Mouse (Mus musculus) heart, adult 11 months (tissue): ENCODE data around the gene Hbb-y.
"Not testable (repeated sequence)": the region's sequence is repeated elsewhere in the genome, so short reads cannot be mapped to it uniquely, and the experiment has no call there.

Experiments
- DNase-seq: peaks from one replicate; pipeline ENCODE4 v3.0.0; 2022

The Hbb-y gene

DNA sequence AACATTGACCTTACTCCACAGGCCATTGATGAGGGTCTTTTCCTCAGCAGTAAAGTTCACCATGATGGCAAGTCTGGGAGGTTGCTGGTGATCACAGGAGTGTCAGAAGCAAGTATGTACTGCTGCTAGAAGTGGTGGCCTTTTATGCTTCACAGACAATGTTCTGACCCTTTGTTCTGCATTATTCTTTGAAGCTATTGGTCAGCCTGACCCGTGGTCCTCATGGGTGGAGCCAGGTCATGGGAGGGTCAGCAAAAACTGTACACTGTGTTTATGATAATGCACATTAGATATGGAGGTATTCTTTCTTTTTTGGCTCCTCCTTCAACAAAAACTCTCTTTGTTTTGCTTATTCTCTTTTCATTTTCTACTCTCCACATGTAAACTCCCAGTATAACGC lies at the start of gene Hbb-y:
Hbb-y (minus strand) TSS at position 127 of the 400 bp plus-strand sequence.
- no peak for DNase-seq

DNA sequence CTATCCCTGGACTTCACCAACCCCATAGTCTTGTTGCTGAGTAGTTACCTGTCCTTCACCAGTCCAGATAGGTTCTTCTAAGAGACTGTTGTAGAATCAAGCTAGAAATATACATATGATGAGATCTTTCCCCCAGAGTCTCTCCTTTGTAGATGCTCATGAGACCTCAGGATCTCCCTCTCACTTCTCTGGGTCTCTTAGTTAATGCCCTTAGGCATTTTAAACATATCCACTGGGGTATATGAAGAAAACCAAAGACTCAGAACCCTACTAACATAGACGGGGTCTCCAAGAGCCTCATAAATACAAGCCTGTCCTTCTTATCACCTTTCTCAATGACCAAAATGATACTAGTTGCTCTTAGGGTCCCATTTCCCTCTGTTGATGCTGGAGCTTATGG lies 41.4 kb upstream of the Hbb-y start, which contains the start of gene Olfr64:
Olfr64 (minus strand) TSS at position 101 of the 400 bp plus-strand sequence.
- no peak for DNase-seq

DNA sequence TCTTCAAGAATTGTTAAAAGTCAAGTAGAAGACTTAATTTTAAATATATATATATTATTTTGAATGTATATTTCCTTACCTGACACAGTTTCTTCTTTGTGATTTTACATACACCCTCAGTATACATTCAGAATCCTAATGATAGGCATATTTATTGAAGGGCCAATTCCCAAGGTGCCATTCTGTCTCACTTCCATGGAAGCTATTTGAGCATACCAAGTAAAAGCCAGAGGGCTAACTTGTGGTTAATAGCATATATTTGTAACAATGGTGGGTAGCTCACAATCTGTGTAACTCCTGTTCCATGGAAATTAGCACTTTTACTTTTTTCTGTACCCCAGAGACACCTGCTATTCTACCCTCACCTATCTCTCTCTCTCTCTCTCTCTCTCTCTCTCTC lies 33.1 kb upstream of the Hbb-y start, which contains the start of gene Olfr66:
Olfr66 (minus strand) TSS at position 101 of the 400 bp plus-strand sequence.
- DNase-seq = no peak

DNA sequence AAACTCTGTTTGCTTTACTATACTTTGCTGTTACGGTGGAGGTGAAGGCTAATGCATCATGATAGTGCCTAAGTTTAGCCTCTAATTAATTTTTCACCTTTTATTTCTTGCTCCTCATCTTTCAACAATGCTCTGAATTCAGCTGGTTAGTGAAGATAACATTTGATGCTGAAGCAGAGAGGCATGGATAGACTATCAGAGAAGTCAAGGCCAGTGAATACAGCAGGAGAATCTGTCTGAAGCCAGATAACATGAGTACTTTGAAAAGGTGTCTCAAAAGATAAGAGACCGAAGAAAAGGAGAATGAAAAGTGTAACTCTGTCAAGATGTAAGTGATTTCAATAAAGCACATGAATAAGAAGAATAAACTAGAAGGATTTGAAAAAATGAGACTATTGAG lies 24.1 kb upstream of the Hbb-y start:
- DNase-seq = no peak

DNA sequence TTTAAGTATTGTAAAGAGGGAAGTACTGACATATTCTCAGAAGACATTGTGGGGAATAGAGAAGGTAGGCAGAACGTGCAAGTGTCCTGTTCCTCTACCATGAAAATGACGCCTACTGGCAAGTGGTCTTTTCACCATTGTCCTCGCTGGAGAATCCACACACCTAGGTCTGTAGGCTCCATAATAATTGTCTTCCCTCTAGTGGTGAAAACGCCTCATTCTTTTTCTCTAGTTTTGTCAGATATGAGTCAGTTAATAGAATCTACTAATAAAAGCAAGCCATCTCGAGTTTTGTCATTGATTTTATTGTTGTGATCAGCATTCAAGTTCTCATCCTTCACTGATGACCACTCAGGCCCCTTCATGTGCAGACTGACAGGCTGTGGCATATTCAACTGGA lies 21.4 kb upstream of the Hbb-y start:
- no peak for DNase-seq

DNA sequence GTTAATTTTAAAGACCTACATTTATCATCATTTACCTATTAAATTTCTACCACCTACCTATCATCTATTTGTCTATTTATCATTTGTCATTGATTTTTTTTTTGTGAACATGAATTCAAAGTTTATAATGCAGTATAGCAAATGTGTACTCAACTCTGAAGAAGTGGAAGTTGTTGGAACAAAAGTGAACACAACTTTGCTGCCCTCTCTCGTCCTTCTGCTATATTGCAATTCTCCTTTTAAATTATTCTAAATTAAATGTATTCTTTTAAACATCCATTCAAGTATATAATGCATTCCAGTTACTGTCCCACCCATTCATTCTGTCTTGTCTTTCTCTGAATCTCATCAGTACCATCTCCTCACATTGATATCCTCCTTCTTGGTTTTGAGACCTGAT lies 20.0 kb upstream of the Hbb-y start:
- no peak for DNase-seq

DNA sequence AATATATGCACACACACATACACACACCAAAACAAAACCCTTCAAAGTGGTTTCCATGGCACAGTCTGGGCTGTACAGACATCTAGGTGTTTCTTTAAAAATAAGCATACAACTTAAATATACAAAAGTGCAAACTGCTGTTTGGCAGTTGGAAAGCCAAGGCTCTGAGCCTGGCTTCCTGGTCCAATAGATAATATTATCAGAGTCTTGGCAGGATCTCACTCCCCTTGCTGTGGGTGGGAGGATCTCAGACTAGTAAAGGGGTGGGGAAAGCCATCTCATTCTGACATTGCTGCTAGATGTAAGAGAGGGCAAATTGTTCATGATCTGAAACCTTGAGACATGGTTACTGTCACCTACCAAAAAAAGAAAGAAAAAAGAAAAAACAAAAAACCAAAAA lies 17.7 kb upstream of the Hbb-y start:
- no peak for DNase-seq

DNA sequence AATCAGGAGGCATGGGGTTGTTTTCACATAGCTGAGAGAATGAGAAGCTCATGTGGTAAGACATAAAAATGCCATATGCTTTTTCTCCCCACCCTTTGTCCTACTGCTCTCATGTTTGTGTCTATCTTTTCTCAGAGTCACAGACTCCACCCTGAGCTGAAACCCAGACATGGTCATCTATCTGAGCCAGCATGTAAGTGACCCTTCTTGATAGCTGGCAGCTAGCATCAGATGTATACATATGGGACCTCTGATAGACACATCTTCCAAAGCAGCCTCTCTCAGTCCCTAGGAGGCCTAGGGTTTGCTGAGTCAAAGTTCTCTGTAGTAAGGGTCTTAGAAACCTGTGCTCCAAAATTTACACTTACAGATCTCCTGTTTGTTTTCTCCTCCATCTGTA lies 12.7 kb upstream of the Hbb-y start:
- DNase-seq = no peak

DNA sequence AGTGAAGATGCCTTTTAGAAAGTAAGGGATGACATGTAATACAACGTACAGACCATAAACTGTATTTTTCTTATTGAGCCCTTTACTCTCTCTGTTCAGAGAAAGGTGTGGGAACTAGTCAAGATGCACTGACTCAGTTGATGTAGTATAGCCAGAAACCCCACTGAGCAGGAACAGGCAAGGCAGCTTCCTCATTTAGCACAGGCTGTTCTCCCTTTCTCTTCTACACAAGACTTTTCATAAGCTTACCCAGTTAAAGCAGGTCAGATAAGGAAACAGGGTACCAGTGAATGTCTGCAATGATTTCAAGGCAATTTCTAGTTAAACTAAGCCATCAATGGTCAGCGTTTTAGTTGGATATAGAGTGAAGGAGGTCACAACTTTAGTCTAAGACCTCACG lies 8.5 kb upstream of the Hbb-y start:
- DNase-seq = no peak

DNA sequence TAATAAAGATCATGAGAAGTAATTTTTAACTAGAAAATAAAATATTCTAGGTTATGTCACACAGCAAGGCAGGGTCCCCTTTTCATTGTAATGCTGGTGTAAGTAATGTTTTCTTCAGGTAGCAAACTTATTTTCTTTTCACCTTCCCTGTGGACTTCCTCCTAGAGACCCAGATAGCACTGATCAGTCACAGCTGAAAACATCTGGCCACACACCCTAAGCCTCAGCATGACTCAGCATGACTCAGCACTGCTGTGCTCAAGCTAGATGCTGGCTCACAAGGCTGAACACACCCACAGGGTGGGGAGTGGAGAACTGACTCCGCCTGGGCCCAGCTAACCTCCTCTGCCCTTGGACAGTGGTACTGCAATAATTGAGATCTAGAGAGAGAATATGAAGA lies 7.8 kb upstream of the Hbb-y start:
- peak; percentile 95 for DNase-seq

DNA sequence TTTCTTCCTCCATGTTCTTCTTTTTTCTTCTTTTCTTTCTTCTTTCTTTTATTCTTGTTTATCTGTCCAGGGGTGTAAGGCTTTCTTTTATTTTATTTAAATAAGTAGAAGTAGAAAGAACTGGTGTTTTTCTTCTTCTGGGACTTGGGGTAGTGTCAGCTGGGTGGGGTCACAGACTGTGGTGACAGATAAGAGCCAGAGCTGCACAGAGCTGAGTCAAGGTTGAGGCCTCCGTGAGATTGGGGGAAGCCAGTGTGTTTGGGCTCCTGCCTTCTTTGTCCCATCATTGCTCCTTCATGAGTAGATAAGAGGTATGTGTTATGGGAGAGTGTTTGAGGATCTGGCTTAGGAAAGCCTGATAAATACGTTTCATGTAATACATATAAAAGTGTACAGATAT lies 6.1 kb upstream of the Hbb-y start:
- no peak for DNase-seq

DNA sequence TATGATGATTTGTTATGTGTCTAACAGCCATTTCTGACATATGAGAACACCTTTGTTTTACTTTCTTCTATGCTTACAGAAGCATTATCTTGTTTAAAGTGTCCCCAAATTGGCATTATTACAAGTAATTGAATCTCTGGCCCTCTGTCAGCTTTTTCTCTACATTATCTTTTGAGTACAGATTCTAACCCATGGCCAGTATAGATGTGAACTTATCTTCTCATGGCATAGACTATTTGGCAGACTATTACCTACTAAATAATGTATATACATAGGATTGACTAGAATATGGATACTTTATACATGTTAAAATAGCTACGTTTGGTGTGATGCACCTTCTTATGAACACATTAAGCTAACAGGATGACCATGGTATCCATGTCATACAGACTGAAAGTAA lies 1.7 kb upstream of the Hbb-y start:
- DNase-seq = no peak

DNA sequence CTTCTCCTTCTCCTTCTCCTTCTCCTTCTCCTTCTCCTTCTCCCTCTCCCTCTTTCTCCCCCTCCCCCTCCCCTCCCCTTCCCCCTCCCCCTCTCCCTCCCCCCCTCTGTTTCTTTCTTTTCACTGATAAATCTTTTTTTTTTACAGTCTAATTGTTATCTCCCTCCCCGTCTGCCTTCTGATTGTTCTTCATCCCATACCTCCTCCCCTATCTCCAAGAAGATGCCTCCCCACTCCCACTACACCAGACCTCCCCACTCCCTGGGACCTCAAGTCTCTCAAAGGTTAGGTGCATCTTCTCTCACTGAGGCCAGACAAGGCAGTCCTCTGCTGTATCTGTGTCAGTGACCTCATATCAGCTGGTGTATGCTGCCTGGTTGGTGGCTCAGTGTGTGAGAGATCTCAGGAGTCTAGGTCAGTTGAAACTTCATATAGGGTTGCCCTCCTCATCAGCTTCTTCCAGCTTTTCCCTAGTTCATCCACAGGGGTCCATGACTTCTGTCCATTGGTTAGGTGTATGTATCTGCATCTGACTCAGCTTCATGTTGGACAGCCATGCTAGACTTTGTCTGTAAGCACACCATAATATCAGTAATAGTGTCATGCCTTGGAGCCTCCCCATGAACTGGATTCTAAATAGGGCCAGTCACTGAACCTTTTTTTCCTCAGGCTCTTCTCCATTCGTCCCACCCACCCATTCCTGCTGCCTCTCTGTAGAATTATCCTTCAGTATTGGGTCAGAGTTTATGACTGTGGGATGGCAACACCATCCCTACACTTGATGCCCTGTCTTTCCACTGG lies 8.3 kb downstream of the Hbb-y start:
- no peak for DNase-seq

DNA sequence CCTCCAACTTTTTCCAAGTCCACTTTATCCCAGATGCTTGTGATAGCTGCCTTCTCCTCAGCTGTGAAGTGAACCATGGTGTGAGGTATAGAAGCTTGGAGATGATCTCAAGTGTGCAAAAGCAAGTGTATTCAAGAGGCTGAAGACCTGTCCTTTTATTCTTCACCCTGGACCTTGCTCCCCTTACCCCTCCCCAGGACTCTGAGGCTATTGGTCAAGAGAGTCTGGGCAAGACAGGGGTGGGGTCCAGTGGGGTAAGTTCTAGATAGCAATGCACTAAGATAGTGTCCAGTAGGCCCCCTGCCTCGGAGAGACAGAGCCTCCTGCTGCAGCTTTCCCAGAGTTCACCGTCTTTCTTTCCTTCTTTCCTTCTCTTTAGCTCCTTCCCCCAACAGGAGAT lies 10.0 kb downstream of the Hbb-y start, which contains the start of gene Hbb-bh1:
Hbb-bh1 (minus strand) TSS at position 131 of the 400 bp plus-strand sequence.
- DNase-seq = no peak

DNA sequence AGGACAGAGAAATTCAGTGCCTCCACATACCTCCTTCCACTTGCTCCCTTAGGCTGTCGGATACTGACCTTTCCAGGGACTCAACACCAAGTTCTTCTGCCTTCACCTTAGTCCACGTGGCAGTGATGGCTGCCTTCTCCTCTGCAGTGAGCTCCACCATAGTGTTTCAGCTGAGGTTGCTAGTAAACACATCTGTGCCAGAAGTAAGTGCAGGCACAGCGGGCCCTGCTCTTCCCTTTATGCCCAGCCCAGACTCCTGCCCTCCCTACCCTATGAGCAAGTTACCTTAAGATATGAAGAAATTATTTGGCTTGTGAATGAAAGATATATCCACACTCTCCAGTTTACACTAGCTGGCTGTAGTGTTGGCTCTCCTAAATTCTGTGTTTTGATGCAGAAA lies 12.7 kb downstream of the Hbb-y start, which contains the start of gene Hbb-bh2:
Hbb-bh2 (minus strand) TSS at position 253 of the 400 bp plus-strand sequence.
- DNase-seq = no peak

DNA sequence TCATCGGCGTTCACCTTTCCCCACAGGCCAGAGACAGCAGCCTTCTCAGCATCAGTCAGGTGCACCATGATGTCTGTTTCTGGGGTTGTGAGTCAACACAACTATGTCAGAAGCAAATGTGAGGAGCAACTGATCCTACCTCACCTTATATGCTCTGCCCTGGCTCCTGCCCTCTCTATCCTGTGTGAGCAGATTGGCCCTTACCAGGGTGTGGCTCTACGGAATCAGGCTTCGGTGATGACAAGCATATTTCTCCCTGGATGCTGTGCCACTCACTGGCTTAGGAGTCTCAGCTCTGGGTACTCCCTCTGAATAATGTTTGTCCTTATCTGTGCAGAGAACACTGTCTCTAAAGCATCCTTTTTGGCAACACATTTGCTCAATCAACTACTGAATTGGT lies 25.2 kb downstream of the Hbb-y start, which contains the start of gene Hbb-bs:
Hbb-bs (minus strand) TSS at position 289 of the 400 bp plus-strand sequence.
- no peak for DNase-seq

DNA sequence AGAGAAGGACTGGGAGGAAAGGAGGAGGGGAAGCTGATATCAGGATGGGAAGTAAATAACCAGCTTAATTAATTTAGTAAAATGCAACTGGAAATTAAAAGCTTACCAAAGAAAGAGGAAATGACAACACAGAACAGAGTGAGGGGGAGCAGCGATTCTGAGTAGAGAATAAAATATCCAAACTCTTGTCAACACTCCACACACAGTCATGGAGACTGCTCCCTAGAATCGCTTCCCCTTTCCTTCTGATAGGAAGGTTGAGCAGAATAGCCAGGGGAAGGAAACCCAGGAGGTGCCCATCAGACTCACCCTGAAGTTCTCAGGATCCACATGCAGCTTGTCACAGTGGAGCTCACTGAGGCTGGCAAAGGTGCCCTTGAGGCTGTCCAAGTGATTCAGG lies 25.9 kb downstream of the Hbb-y start:
- not testable (repeated sequence) for DNase-seq

DNA sequence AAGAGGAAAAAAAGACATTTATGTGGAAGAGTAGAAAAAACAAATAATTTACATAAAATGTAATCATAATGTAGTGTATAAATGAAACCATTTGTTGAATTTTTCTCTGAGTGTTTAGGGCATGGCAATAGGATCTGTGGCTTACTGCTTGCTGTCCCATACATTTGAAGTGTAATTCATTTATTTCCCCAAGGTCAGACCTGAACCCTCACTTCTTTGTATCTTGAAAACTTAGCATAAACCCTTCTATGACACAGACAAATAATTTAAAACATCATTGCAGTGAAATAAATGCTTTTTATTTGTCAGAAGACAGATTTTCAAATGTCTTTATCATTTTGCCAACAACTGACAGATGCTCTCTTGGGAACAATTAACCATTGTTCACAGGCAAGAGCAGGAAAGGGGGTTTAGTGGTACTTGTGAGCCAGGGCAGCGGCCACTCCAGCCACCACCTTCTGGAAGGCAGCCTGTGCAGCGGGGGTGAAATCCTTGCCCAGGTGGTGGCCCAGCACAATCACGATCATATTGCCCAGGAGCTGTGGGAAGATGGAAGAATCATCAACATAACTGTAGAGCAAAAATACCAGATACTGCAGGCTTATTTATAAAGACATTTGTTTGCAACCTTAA lies 26.6 kb downstream of the Hbb-y start:
- no peak for DNase-seq

DNA sequence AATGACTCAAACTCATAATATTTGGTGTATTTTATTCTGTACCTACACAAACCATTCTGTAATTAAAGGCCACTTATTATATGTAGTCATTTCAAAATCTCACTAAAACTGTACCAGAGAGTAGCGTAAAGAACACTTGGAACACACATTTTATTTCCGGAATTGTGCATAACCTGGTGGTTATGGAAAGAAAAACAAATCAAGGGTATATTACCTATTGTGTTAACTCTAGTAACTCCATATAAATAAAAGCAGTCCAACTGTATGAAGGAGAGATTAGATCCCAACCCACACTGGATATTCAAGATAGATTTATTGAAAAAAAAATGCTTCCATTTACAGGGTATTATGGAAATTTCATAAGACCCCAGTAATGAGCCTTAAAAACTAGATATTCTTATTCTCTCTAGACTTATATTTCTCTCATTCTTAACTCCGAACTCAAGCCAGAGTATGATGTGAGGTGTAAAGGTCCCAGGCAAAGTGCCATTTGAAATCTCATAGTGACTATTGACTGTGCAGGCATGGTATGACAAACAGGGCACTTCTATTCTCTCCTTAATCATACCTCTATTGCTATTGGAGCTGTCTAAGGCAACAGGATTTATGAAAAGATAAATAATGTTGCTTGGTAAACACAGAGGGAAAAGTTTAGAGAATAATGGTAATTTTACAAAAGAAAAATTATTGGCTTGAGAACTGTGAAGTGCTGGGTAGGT lies 27.3 kb downstream of the Hbb-y start:
- DNase-seq = no peak

DNA sequence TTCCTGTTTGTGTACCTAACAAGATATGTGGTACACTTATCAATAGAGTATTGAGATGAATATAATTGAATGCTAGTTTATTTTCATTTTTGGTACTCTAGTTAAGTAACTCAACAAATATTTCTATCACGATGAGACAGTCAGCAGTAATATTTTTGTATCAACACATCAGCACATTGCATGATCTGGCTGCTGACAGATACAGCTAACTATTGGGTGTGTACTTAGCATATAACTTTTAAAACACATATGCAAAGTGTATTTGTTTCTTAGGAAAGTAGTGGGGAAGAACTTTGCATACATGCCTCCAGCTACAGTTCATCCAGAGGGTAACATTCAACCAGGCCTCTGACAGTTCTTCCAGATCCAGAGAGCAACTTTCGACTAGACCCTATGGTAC lies 28.4 kb downstream of the Hbb-y start:
- no peak for DNase-seq

DNA sequence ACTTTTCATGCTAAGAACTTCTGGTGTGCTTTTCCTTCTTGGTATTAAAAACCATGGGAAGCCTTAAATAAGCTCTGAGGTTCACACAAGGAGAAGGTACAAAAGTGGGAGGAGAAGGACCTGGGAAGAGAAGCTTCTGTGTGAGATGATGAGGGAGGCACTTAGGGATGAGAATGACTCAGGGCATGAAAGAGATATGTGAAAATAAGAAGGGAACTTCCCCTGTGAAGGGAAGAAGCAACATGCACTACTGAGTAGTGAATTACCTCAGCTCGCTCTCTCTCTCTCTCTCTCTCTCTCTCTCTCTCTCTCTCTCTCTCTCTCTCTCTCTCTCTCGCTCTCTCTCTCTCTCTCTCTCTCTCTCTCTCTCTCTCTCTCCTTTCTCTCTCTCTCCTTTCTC lies 37.9 kb downstream of the Hbb-y start:
- not testable (repeated sequence) for DNase-seq

DNA sequence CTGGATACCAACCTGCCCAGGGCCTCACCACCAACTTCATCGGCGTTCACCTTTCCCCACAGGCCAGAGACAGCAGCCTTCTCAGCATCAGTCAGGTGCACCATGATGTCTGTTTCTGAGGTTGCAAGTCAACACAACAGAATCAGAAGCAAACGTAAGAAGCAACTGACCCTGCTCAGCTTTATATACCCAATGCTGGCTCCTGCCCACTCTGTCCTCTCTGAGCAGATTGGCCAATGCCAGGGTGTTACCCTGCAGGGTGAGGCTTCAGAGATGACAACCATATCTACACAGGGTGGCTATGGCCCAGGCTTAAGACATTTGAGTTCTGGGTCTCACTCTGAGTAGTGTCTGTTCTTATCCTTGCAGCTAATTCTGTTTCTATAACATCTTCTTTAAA lies 39.2 kb downstream of the Hbb-y start, which contains the start of gene Hbb-bt:
Hbb-bt (minus strand) TSS at position 231 of the 400 bp plus-strand sequence.
- no peak for DNase-seq

DNA sequence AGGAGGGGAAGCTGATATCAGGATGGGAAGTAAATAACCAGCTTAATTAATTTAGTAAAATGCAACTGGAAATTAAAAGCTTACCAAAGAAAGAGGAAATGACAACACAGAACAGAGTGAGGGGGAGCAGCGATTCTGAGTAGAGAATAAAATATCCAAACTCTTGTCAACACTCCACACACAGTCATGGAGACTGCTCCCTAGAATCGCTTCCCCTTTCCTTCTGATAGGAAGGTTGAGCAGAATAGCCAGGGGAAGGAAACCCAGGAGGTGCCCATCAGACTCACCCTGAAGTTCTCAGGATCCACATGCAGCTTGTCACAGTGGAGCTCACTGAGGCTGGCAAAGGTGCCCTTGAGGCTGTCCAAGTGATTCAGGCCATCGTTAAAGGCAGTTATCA lies 39.9 kb downstream of the Hbb-y start:
- not testable (repeated sequence) for DNase-seq
